Mouse (Mus musculus): ENCODE measurements around the gene Ankub1. TPM values are rescaled to one million over a fixed set of nuclear protein-coding genes. Genes with fewer than 3 reads are reported as not detected.
A peak's percentile ranks its signal among the peaks of the same experiment; 100 is the strongest.

Gene Ankub1
- total and polyA plus RNA-seq, 3 experiments = 0.12 TPM; not detected in 2

DNA sequence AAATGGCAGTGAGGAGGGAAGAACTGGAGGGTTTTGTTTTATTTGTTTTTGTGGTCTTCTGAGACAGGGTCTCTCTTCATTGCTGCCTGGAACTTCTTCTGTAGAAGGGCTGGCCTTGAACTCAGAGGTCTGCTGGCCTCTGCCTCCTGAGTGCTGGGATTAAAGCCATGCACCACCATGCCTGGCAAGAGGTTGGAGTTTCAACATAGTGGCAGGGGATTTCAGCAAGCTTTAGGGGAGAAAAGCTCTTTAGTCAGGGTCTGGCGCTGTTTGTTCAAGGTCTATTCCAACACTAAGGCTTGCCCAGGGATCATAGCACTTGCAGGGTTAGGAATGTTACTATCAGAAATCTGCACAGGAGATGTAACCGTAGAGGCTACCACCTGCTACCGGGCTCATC, 39.0 kb downstream of the Ankub1 start:
- Histone ChIP-seq H3K4me3 (no peak overlapping the region), H3K27me3 (ENCODE audit: control insufficient read depth, insufficient read depth, low read length) (no peaks in the 10 kb centered on the region), H3K4me1 (ENCODE audit: control insufficient read depth, insufficient read depth, low read length) (peaks cover 1% of the 10 kb centered on the region; the same call in 1 of the 2 replicates), H3K9ac (ENCODE audit: low read depth, low read length) (no peak overlapping the region), H3K79me2 (replicated peaks; ENCODE audit: control insufficient read depth, insufficient read depth, low read length) (no peaks in the 10 kb centered on the region), H3K36me3 (ENCODE audit: control insufficient read depth, insufficient read depth, low read length) (peaks cover 3% of the 10 kb centered on the region), H3K27ac (no peak overlapping the region)
- intact Hi-C loops (cut with DNase I) = no loop called here
- no peak for DNase-seq
- TF ChIP-seq POLR2A (IDR thresholded peaks at IDR 0.05; ENCODE audit: insufficient read depth, low read depth, low read length) = no peak
- 74% methylated on average over 3 of the region's 3 CpGs for WGBS

DNA sequence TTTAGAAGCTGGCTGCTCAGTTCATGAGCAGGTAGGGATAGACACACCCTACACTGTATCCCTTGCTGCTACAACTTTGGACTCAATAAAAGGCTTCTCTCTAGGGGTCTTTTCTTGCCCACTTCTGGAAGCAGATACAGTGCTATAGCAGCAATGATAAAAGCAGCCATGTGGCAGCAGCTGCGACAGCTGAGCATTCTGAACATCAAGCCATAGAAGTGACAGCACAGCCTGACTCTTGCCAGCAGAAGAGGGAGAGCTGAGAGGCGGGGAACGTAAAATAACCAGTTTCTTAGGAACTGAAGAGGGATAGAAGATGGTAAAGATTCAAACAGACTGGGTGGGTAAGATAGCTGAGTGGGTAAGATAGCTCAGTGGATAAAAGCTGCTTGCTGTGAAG, 40.1 kb downstream of the Ankub1 start:
- intact Hi-C loops (cut with DNase I) = no loop called here
- 70% methylated on average over 3 of the region's 3 CpGs for WGBS

DNA sequence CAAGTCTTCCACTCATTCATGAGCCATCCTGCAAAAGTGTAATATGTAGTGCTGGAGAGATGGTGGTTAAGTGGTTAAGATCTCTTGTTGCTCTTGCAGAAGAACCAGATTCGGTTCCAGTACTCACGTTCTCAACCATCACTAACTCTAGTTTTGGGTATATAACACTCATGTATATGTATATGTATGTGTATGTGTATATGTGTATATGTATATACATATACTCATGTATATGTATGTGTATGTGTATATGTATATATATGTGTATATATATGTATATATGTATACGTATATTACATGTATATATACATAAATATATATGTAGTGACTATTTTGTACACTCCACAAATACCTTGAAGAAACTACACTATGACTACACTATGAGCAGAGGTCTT, 40.7 kb downstream of the Ankub1 start:
- Histone ChIP-seq H3K4me3 (peak overlapping the region; percentile 88), H3K9ac (ENCODE audit: low read depth, low read length) (peak overlapping the region; percentile 83), H3K79me2 (replicated peaks; ENCODE audit: control insufficient read depth, insufficient read depth, low read length) (no peaks in the 10 kb centered on the region), H3K27me3 (ENCODE audit: control insufficient read depth, insufficient read depth, low read length) (no peaks in the 10 kb centered on the region), H3K4me1 (ENCODE audit: control insufficient read depth, insufficient read depth, low read length) (peaks cover 1% of the 10 kb centered on the region; the same call in 1 of the 2 replicates), H3K36me3 (ENCODE audit: control insufficient read depth, insufficient read depth, low read length) (peaks cover 3% of the 10 kb centered on the region), H3K27ac (peak overlapping the region; percentile 72)
- no peak for TF ChIP-seq POLR2A (IDR thresholded peaks at IDR 0.05; ENCODE audit: insufficient read depth, low read depth, low read length)
- no peak for TF ChIP-seq CTCF (IDR thresholded peaks at IDR 0.05)
- TF ChIP-seq EP300 (IDR thresholded peaks at IDR 0.05; ENCODE audit: insufficient read depth, low read depth, low read length) = no peak
- DNase-seq = no peak
- intact Hi-C loops (cut with DNase I) = no loop called here
- 58% methylated on average over 3 of the region's 3 CpGs for WGBS

More for the DNA sequence above, 40.1 kb downstream of the Ankub1 start:
- Histone ChIP-seq H3K27ac (no peak overlapping the region), H3K27me3 (ENCODE audit: control insufficient read depth, insufficient read depth, low read length) (no peaks in the 10 kb centered on the region), H3K9ac (ENCODE audit: low read depth, low read length) (no peak overlapping the region), H3K4me1 (ENCODE audit: control insufficient read depth, insufficient read depth, low read length) (peaks cover 1% of the 10 kb centered on the region; the same call in 1 of the 2 replicates), H3K79me2 (replicated peaks; ENCODE audit: control insufficient read depth, insufficient read depth, low read length) (no peaks in the 10 kb centered on the region), H3K4me3 (no peak overlapping the region), H3K36me3 (ENCODE audit: control insufficient read depth, insufficient read depth, low read length) (peaks cover 3% of the 10 kb centered on the region)
- DNase-seq = no peak
- no peak for TF ChIP-seq CTCF (IDR thresholded peaks at IDR 0.05)
- TF ChIP-seq POLR2A (IDR thresholded peaks at IDR 0.05; ENCODE audit: insufficient read depth, low read depth, low read length) = no peak
- no peak for TF ChIP-seq EP300 (IDR thresholded peaks at IDR 0.05; ENCODE audit: insufficient read depth, low read depth, low read length)

DNA sequence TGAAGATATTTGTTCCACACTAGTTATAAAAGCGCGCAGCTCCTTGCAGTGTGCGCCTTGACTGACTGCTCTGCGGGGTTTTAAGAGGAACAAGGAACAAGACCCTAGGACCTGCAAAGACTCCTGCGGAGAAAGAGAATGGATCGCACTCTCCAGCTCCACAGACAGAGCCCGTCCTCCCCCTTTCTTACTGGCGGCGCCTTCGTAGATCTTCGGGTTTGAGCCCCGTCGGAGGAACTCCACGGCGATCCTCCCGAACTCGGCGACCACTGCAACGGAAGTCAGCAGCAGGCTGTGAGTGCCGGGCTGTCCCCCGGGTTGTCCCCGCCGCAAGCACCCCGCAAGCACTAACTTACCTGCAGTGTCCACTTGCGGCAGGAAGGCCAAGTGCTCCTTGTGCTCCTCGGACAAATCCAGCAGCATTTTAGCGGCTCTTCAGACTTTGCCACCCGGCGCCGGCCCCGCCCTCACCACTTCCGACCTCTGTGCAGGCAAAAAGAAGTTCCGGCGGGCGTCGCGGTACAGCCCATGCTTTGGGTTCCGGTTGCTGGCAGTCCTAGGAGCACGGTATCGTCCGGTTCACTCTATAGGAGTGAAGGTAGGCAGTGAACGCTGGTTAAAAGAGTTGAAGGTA, 41.3 kb downstream of the Ankub1 start, which contains the start of gene Commd2:
Commd2 (minus strand) TSS at position 485 of the 634 bp plus-strand sequence.
- intact Hi-C loops (cut with DNase I) = no loop called here
- H3K27ac ChIP-seq = peak within 1 kb of the TSS; percentile 72
- peak within 1 kb of the TSS; percentile 88 for H3K4me3 ChIP-seq
- under 1% methylated on average over 42 of the region's 42 CpGs for WGBS
- peak within 1 kb of the TSS; percentile 89 for H3K9ac ChIP-seq (ENCODE audit: low read depth, low read length)
- TF ChIP-seq POLR2A (IDR thresholded peaks at IDR 0.05; ENCODE audit: insufficient read depth, low read depth, low read length) (peak; percentile 85), CTCF (IDR thresholded peaks at IDR 0.05) (no peak), EP300 (IDR thresholded peaks at IDR 0.05; ENCODE audit: insufficient read depth, low read depth, low read length) (0 out of 2 replicates have a peak, but pooled peaks have one; percentile 26)
- H3K36me3 ChIP-seq (ENCODE audit: control insufficient read depth, insufficient read depth, low read length) = peaks cover 3% of the 10 kb centered on the region
- H3K79me2 ChIP-seq (replicated peaks; ENCODE audit: control insufficient read depth, insufficient read depth, low read length) = no peaks in the 10 kb centered on the region
- H3K27me3 ChIP-seq (ENCODE audit: control insufficient read depth, insufficient read depth, low read length) = no peaks in the 10 kb centered on the region
- H3K4me1 ChIP-seq (ENCODE audit: control insufficient read depth, insufficient read depth, low read length) = peaks cover 1% of the 10 kb centered on the region; the same call in 1 of the 2 replicates
- peak; percentile 88 to 95 for DNase-seq

DNA sequence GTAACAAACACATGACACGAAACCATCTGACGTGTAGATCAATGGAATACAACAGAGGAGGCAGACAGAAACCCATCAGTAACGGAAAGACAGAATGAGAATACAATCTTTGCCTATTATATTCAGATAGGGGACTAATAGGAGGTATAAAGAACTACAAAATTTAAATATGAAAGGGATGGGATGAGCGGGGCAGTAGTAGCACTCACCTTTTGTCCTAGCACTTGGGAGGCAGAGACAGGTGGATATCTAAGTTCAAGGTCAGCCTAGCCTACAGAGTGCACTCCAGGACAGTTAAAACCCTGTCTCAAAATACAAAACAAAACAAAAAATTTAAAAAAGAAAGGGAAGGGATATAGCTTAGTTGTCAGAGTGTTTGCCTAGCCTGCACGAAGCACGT, 49.4 kb downstream of the Ankub1 start:
- H3K4me3 ChIP-seq = no peak overlapping the region
- no peaks in the 10 kb centered on the region for H3K79me2 ChIP-seq (replicated peaks; ENCODE audit: control insufficient read depth, insufficient read depth, low read length)
- intact Hi-C loops (cut with DNase I) = no loop called here
- no peak overlapping the region for H3K27ac ChIP-seq
- H3K9ac ChIP-seq (ENCODE audit: low read depth, low read length) = no peak overlapping the region
- WGBS = 97% methylated on average over 6 of the region's 6 CpGs
- no peak for TF ChIP-seq EP300 (IDR thresholded peaks at IDR 0.05; ENCODE audit: insufficient read depth, low read depth, low read length)
- TF ChIP-seq CTCF (IDR thresholded peaks at IDR 0.05) = no peak
- no peak for TF ChIP-seq POLR2A (IDR thresholded peaks at IDR 0.05; ENCODE audit: insufficient read depth, low read depth, low read length)
- peaks cover 2% of the 10 kb centered on the region; the same call in 1 of the 2 replicates for H3K36me3 ChIP-seq (ENCODE audit: control insufficient read depth, insufficient read depth, low read length)
- no peaks in the 10 kb centered on the region for H3K27me3 ChIP-seq (ENCODE audit: control insufficient read depth, insufficient read depth, low read length)
- H3K4me1 ChIP-seq (ENCODE audit: control insufficient read depth, insufficient read depth, low read length) = no peaks in the 10 kb centered on the region
- DNase-seq = no peak

DNA sequence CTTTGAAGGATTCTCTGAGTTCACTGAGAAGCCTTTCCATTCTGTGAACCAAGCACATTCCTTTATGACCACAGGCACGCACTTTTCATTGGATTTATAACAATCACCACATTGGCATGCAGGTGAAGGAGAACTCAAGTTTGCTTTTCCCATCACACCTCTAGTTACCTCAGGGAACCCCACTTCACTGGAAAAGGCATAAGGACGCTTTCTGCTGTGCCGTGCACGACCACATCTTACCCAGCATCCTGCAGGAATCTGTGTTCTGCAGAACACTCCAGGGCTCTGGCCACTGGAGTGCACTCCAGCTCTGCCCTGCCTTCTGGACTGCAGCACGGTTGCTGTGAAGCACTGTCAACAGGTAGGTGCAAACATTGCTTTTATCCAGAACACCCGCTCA, 55.0 kb downstream of the Ankub1 start:
- no peaks in the 10 kb centered on the region for H3K36me3 ChIP-seq (ENCODE audit: control insufficient read depth, insufficient read depth, low read length)
- no peak for DNase-seq
- no peak overlapping the region for H3K27ac ChIP-seq
- no peaks in the 10 kb centered on the region for H3K4me1 ChIP-seq (ENCODE audit: control insufficient read depth, insufficient read depth, low read length)
- no peak for TF ChIP-seq EP300 (IDR thresholded peaks at IDR 0.05; ENCODE audit: insufficient read depth, low read depth, low read length)
- TF ChIP-seq CTCF (IDR thresholded peaks at IDR 0.05) = no peak
- TF ChIP-seq POLR2A (IDR thresholded peaks at IDR 0.05; ENCODE audit: insufficient read depth, low read depth, low read length) = no peak
- H3K9ac ChIP-seq (ENCODE audit: low read depth, low read length) = no peak overlapping the region
- intact Hi-C loops (cut with DNase I) = no loop called here
- no peaks in the 10 kb centered on the region for H3K27me3 ChIP-seq (ENCODE audit: control insufficient read depth, insufficient read depth, low read length)
- no peaks in the 10 kb centered on the region for H3K79me2 ChIP-seq (replicated peaks; ENCODE audit: control insufficient read depth, insufficient read depth, low read length)
- H3K4me3 ChIP-seq = no peak overlapping the region
- WGBS = 68% methylated on average over 6 of the region's 6 CpGs
